Mouse (Mus musculus) E14TG2a.4 (cell line): Measurements from ENCODE around the gene Foxp4.

Experiments used
- CTCF ChIP-seq: conservative IDR thresholded peaks from 2 replicates; pipeline ENCODE4 v1.5.1; 2014; ENCODE audit warnings: low read length
- POU5F1 ChIP-seq: IDR thresholded peaks from 2 replicates; pipeline ENCODE4 v1.6.1; 2014; ENCODE audit warnings: low read length, borderline replicate concordance

DNA sequence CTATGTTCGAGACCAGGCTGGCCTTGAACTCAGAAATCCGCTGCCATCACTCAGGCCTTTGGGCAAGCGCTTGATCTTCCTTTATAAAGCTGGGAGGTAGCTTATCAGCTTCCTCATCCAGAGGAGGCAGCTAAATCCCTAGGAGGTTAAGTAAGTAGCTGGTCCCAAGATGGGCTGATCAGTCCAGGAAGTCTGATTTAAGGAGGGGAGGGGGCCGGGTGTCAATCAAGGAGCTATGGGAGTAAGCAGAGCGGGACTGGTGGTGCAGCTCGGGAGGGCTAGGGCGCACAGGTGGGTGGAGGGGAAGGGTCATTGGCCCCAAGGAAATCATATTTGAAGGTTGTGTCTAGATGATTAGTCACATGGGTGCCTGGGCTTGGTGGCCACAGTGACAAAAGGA is 35.8 kb downstream of the Foxp4 start:
- no peak for TF ChIP-seq CTCF
- TF ChIP-seq POU5F1 = no peak
